Mouse (Mus musculus): Measurements from ENCODE around the gene Itga10. TPM values are rescaled to one million over a fixed set of nuclear protein-coding genes. Genes with fewer than 3 reads are reported as not detected.

The Itga10 gene
- polyA plus RNA-seq, 1 experiment: 1.2 TPM

- Histone ChIP-seq H3K4me3 (ENCODE audit: insufficient read depth, low read depth, low read length) (no peak overlapping the region), H3K27me3 (replicated peaks; ENCODE audit: control insufficient read depth, insufficient read depth, low read length) (no peaks in the 10 kb centered on the region), H3K4me1 (ENCODE audit: control insufficient read depth, insufficient read depth, low read length) (no peaks in the 10 kb centered on the region), H3K36me3 (ENCODE audit: control insufficient read depth, insufficient read depth, low read length) (no peaks in the 10 kb centered on the region), H3K27ac (ENCODE audit: insufficient read depth, low read depth, low read length) (no peak overlapping the region)
- WGBS: 54% methylated on average over 3 of the region's 3 CpGs
- DNase-seq: no peak
- no peak for TF ChIP-seq POLR2A (IDR thresholded peaks at IDR 0.05; ENCODE audit: low read depth, low read length)
- TF ChIP-seq CTCF (conservative IDR thresholded peaks at IDR 0.05; ENCODE audit: insufficient read depth, insufficient read length, low read depth, low read length): peak; percentile 40
Observed at GRCm38 (mm10) chr3:96690298-96690697, 44.9 kb downstream of the Itga10 start.

- H3K4me1 ChIP-seq (ENCODE audit: control insufficient read depth, insufficient read depth, low read length): peaks cover 4% of the 10 kb centered on the region; the same call in 1 of the 2 replicates
- H3K27ac ChIP-seq (ENCODE audit: insufficient read depth, low read depth, low read length): no peak overlapping the region
- TF ChIP-seq CTCF (conservative IDR thresholded peaks at IDR 0.05; ENCODE audit: insufficient read depth, insufficient read length, low read depth, low read length) (0 out of 2 replicates have a peak, but pooled peaks have one; percentile 13), POLR2A (IDR thresholded peaks at IDR 0.05; ENCODE audit: low read depth, low read length) (no peak)
- peak; percentile 14 for DNase-seq
- no peak overlapping the region for H3K4me3 ChIP-seq (ENCODE audit: insufficient read depth, low read depth, low read length)
- no peaks in the 10 kb centered on the region for H3K27me3 ChIP-seq (replicated peaks; ENCODE audit: control insufficient read depth, insufficient read depth, low read length)
- no peaks in the 10 kb centered on the region for H3K36me3 ChIP-seq (ENCODE audit: control insufficient read depth, insufficient read depth, low read length)
- WGBS: 34% methylated on average over 3 of the region's 3 CpGs
Observed at GRCm38 (mm10) chr3:96692506-96692905, 47.1 kb downstream of the Itga10 start.

GRCm38 (mm10) chr3:96693579-96693978 is 48.2 kb downstream of the Itga10 start:
- peaks cover 4% of the 10 kb centered on the region; the same call in 1 of the 2 replicates for H3K4me1 ChIP-seq (ENCODE audit: control insufficient read depth, insufficient read depth, low read length)
- H3K27me3 ChIP-seq (replicated peaks; ENCODE audit: control insufficient read depth, insufficient read depth, low read length): no peaks in the 10 kb centered on the region
- no peak for TF ChIP-seq POLR2A (IDR thresholded peaks at IDR 0.05; ENCODE audit: low read depth, low read length)
- no peak for TF ChIP-seq CTCF (conservative IDR thresholded peaks at IDR 0.05; ENCODE audit: insufficient read depth, insufficient read length, low read depth, low read length)
- H3K4me3 ChIP-seq (ENCODE audit: insufficient read depth, low read depth, low read length): no peak overlapping the region
- H3K36me3 ChIP-seq (ENCODE audit: control insufficient read depth, insufficient read depth, low read length): no peaks in the 10 kb centered on the region
- DNase-seq: no peak
- no peak overlapping the region for H3K27ac ChIP-seq (ENCODE audit: insufficient read depth, low read depth, low read length)
- WGBS: 79% methylated on average over 1 of the region's 1 CpGs

- WGBS: under 1% methylated on average over 35 of the region's 35 CpGs
- H3K36me3 ChIP-seq (ENCODE audit: control insufficient read depth, insufficient read depth, low read length): 0 out of 2 replicates have a peak, but pooled peaks cover 1% of the 10 kb centered on the region
- H3K4me3 ChIP-seq (ENCODE audit: insufficient read depth, low read depth, low read length): peak within 1 kb of the TSS; percentile 96
- peak; percentile 93 for DNase-seq
- no peak for TF ChIP-seq POLR2A (IDR thresholded peaks at IDR 0.05; ENCODE audit: low read depth, low read length)
- no peaks in the 10 kb centered on the region for H3K27me3 ChIP-seq (replicated peaks; ENCODE audit: control insufficient read depth, insufficient read depth, low read length)
- H3K27ac ChIP-seq (ENCODE audit: insufficient read depth, low read depth, low read length): peak within 1 kb of the TSS; percentile 81
- peaks cover 4% of the 10 kb centered on the region; the same call in 1 of the 2 replicates for H3K4me1 ChIP-seq (ENCODE audit: control insufficient read depth, insufficient read depth, low read length)
Observed at GRCm38 (mm10) chr3:96696198-96696765, 50.9 kb downstream of the Itga10 start, which contains the start of gene Pias3. Gene Pias3 (plus strand): TSS chr3:96696384.

- Histone ChIP-seq H3K4me1 (ENCODE audit: control insufficient read depth, insufficient read depth, low read length) (peaks cover 4% of the 10 kb centered on the region; the same call in 1 of the 2 replicates), H3K36me3 (ENCODE audit: control insufficient read depth, insufficient read depth, low read length) (0 out of 2 replicates have a peak, but pooled peaks cover 1% of the 10 kb centered on the region), H3K27ac (ENCODE audit: insufficient read depth, low read depth, low read length) (peak overlapping the region; percentile 81), H3K27me3 (replicated peaks; ENCODE audit: control insufficient read depth, insufficient read depth, low read length) (no peaks in the 10 kb centered on the region), H3K4me3 (ENCODE audit: insufficient read depth, low read depth, low read length) (peak overlapping the region; percentile 96)
- DNase-seq: peak; percentile 95
- WGBS: 1% methylated on average over 83 of the region's 85 CpGs
- TF ChIP-seq CTCF (conservative IDR thresholded peaks at IDR 0.05; ENCODE audit: insufficient read depth, insufficient read length, low read depth, low read length) (no peak), POLR2A (IDR thresholded peaks at IDR 0.05; ENCODE audit: low read depth, low read length) (no peak)
Observed at GRCm38 (mm10) chr3:96696766-96697732, 51.7 kb downstream of the Itga10 start.

GRCm38 (mm10) chr3:96698993-96699690 is 53.8 kb downstream of the Itga10 start:
- no peak overlapping the region for H3K4me3 ChIP-seq (ENCODE audit: insufficient read depth, low read depth, low read length)
- 0 out of 2 replicates have a peak, but pooled peaks cover 1% of the 10 kb centered on the region for H3K36me3 ChIP-seq (ENCODE audit: control insufficient read depth, insufficient read depth, low read length)
- no peak for TF ChIP-seq POLR2A (IDR thresholded peaks at IDR 0.05; ENCODE audit: low read depth, low read length)
- TF ChIP-seq CTCF (conservative IDR thresholded peaks at IDR 0.05; ENCODE audit: insufficient read depth, insufficient read length, low read depth, low read length): no peak
- no peak overlapping the region for H3K27ac ChIP-seq (ENCODE audit: insufficient read depth, low read depth, low read length)
- H3K4me1 ChIP-seq (ENCODE audit: control insufficient read depth, insufficient read depth, low read length): peaks cover 4% of the 10 kb centered on the region; the same call in 1 of the 2 replicates
- 66% methylated on average over 19 of the region's 19 CpGs for WGBS
- no peak for DNase-seq
- H3K27me3 ChIP-seq (replicated peaks; ENCODE audit: control insufficient read depth, insufficient read depth, low read length): no peaks in the 10 kb centered on the region
